Mouse (Mus musculus): ENCODE results near the gene Rabggtb. TPM values are rescaled to one million over a fixed set of nuclear protein-coding genes. Genes with fewer than 3 reads are reported as not detected.
A peak's percentile ranks its signal among the peaks of the same experiment; 100 is the strongest.

Rabggtb gene
- total and polyA plus RNA-seq, 3 experiments: 223 to 316 (median 256) TPM

- no peak for TF ChIP-seq GABPA (IDR thresholded peaks at IDR 0.05; ENCODE audit: insufficient replicate concordance, low read depth, low read length)
- 0 out of 2 replicates have a peak, but pooled peaks have one; percentile 5 for TF ChIP-seq MXI1 (IDR thresholded peaks at IDR 0.05; ENCODE audit: low read depth, low read length)
- no peak for TF ChIP-seq MEF2A (IDR thresholded peaks at IDR 0.05; ENCODE audit: borderline replicate concordance, low read depth, low read length)
- 0 out of 2 replicates have a peak, but pooled peaks have one; percentile 16 for TF ChIP-seq MAX (IDR thresholded peaks at IDR 0.05; ENCODE audit: low read length)
Observed at GRCm38 (mm10) chr3:153961632-153962389, 49.0 kb upstream of the Rabggtb start (continued).

GRCm38 (mm10) chr3:153960884-153961283 lies 48.1 kb upstream of the Rabggtb start:
- no peak overlapping the region for H3K9ac ChIP-seq (ENCODE audit: insufficient read depth, low read depth)
- H3K4me2 ChIP-seq (ENCODE audit: insufficient read depth, low read depth, poor library complexity, severe bottlenecking): no peak overlapping the region
- peaks cover 16% of the 10 kb centered on the region for H3K9me3 ChIP-seq (replicated peaks; ENCODE audit: low read length)
- no peak overlapping the region for H3K27ac ChIP-seq (ENCODE audit: insufficient read depth, low read depth)
- H3K27me3 ChIP-seq (replicated peaks): no peaks in the 10 kb centered on the region
- TF ChIP-seq UBTF (IDR thresholded peaks at IDR 0.05; ENCODE audit: low read depth, low read length): no peak
- TF ChIP-seq CHD2 (IDR thresholded peaks at IDR 0.05; ENCODE audit: low read length): no peak
- TF ChIP-seq NELFE (IDR thresholded peaks at IDR 0.05; ENCODE audit: low read depth, low read length): no peak
- TF ChIP-seq IRF4 (IDR thresholded peaks at IDR 0.05; ENCODE audit: low read depth, low read length): no peak
- TF ChIP-seq PAX5 (IDR thresholded peaks at IDR 0.05; ENCODE audit: low read length): no peak
- TF ChIP-seq NRF1 (IDR thresholded peaks at IDR 0.05; ENCODE audit: low read depth, low read length): no peak
- TF ChIP-seq MXI1 (IDR thresholded peaks at IDR 0.05; ENCODE audit: low read depth, low read length): no peak
- TF ChIP-seq BHLHE40 (IDR thresholded peaks at IDR 0.05; ENCODE audit: low read depth, low read length): no peak
- TF ChIP-seq HCFC1 (IDR thresholded peaks at IDR 0.05; ENCODE audit: low read depth, low read length): no peak
- TF ChIP-seq ZC3H11A (IDR thresholded peaks at IDR 0.05; ENCODE audit: low read depth, low read length): no peak
- TF ChIP-seq ELF1 (IDR thresholded peaks at IDR 0.05; ENCODE audit: low read depth, low read length): no peak
- TF ChIP-seq USF1 (IDR thresholded peaks at IDR 0.05; ENCODE audit: low read depth, low read length): no peak
- no peak for TF ChIP-seq MAX (IDR thresholded peaks at IDR 0.05; ENCODE audit: low read length)
- TF ChIP-seq ZKSCAN1 (IDR thresholded peaks at IDR 0.05; ENCODE audit: borderline replicate concordance, low read depth, low read length): no peak
- TF ChIP-seq POLR2A (IDR thresholded peaks at IDR 0.05; ENCODE audit: low read depth, low read length): no peak
- TF ChIP-seq CHD1 (IDR thresholded peaks at IDR 0.05; ENCODE audit: low read depth, low read length): no peak
- no peak for TF ChIP-seq USF2 (conservative IDR thresholded peaks at IDR 0.05; ENCODE audit: low read depth, low read length)
- no peak for TF ChIP-seq RAD21 (IDR thresholded peaks at IDR 0.05; ENCODE audit: low read depth, low read length)
- TF ChIP-seq MAZ (IDR thresholded peaks at IDR 0.05; ENCODE audit: low read depth, low read length): no peak
- TF ChIP-seq TCF12 (IDR thresholded peaks at IDR 0.05; ENCODE audit: low read depth, low read length): no peak
- H3K36me3 ChIP-seq (replicated peaks in 1 of 2; ENCODE audit: control insufficient read depth in 1 of 2, insufficient read depth in 1 of 2, low read length in 1 of 2): no peaks in the 10 kb centered on the region
- DNase-seq (ENCODE audit: extremely low read depth): no peak
- H3K4me3 ChIP-seq (replicated peaks in 1 of 3; ENCODE audit: low read depth in 2 of 3, low read length in 2 of 3, poor library complexity in 1 of 3): no peak overlapping the region
- in situ Hi-C loops (cut with MboI; ENCODE audit: low pct_ligation_motif_present, low pct_unique_long_range_greater_than_20kb, low sequenced_read_pairs): loop anchor here (5.0 to 10.0 kb wide), 2 partner anchors 266 to 614 kb away; no protein-coding TSS in a partner anchor
- dilution Hi-C loops (cut with MboI; ENCODE audit: extremely low pct_ligation_motif_present, extremely low pct_unique_long_range_greater_than_20kb, low sequenced_read_pairs): no loop called here
- H3K4me1 ChIP-seq (ENCODE audit: control insufficient read depth in 1 of 2, insufficient read depth in 2 of 2): peaks cover 8 to 58% of the 10 kb centered on the region in 2 experiments
- no peaks in the 10 kb centered on the region for H3K79me2 ChIP-seq (replicated peaks; ENCODE audit: control insufficient read depth, extremely low read depth, insufficient read depth, poor library complexity, severe bottlenecking)

Data from CH12.LX (cell line).